Mouse (Mus musculus): ENCODE measurements around the gene Lmo2.

DNA sequence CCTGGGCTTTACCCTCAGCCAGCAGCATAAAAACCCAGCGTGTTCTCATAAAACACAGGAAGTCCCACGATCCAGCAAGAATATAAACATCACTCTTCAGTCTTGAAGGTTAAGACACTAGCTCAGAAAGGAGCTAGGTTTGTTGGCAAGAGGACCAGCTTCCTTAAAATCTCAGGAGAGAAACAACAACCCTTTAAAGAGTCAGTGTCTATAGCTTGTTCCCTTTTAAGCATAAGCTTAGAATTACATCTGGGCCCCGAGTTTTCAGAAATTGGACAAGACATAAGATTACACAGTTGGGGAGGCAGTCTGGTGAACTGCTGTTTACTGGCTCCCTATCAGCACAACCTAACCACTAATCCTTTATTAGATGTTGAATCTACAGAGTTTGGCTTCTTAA is 14.1 kb downstream of the Lmo2 start:
- no peak for TF ChIP-seq CTCF (IDR thresholded peaks at IDR 0.05; ENCODE audit: insufficient read depth, low read length)
- TF ChIP-seq POLR2A (IDR thresholded peaks at IDR 0.05; ENCODE audit: borderline replicate concordance, extremely low read depth, low read depth, low read length) = no peak

Measured in lung, adult 2 months (tissue).